Mouse (Mus musculus) G1E (cell line): ENCODE measurements around the gene Prkar2b. TPM values are rescaled to one million over a fixed set of nuclear protein-coding genes. Genes with fewer than 3 reads are reported as not detected.

Experiments
- ATAC-seq: 2 replicates; pipeline ENCODE4 v1.8.0; 2016; ENCODE audit warnings: mild to moderate bottlenecking; ENCODE audit not compliant: insufficient number of reproducible peaks, poor library complexity, low FRiP score, severe bottlenecking; ENCODE audit errors: extremely low read depth
- DNase-seq: peaks from one replicate; pipeline ENCODE4 v3.0.0; 2012; ENCODE audit warnings: low spot score
- H3K27me3 ChIP-seq: 2 replicates; pipeline ENCODE4 v1.6.1; 2012; ENCODE audit warnings: mild to moderate bottlenecking, low read length, inconsistent platforms; ENCODE audit not compliant: insufficient read depth
- H3K36me3 ChIP-seq: replicated peaks from 2 replicates; pipeline ENCODE3; 2012; ENCODE audit warnings: mild to moderate bottlenecking, inconsistent platforms
- H3K4me1 ChIP-seq: 2 replicates; pipeline ENCODE4 v1.6.1; 2012; ENCODE audit warnings: low read depth, low read length, inconsistent platforms, mixed read lengths; ENCODE audit not compliant: insufficient read depth
- H3K4me3 ChIP-seq: 2 replicates; pipeline ENCODE4 v1.5.1; 2012; ENCODE audit warnings: low read depth, mild to moderate bottlenecking, inconsistent platforms, low read length, moderate library complexity, mixed read lengths
- H3K9me3 ChIP-seq: replicated peaks from 2 replicates; pipeline ENCODE4 v1.6.1; 2012; ENCODE audit warnings: inconsistent platforms
- CTCF ChIP-seq: IDR thresholded peaks from 2 replicates; pipeline ENCODE4 v1.5.1; 2012; ENCODE audit warnings: low read depth, low read length, inconsistent platforms, mixed read lengths
- GATA1 ChIP-seq: IDR thresholded peaks from 2 replicates; pipeline ENCODE4 v1.6.1; 2012; ENCODE audit warnings: borderline replicate concordance, low read length, inconsistent platforms, mixed read lengths
- GATA2 ChIP-seq: IDR thresholded peaks from 2 replicates; pipeline ENCODE4 v1.6.1; 2012; ENCODE audit warnings: low read depth, low read length, inconsistent platforms, borderline replicate concordance
- POLR2AphosphoS5 ChIP-seq: IDR thresholded peaks from 2 replicates; pipeline ENCODE4 v1.6.1; 2012; ENCODE audit warnings: low read depth, low read length, inconsistent platforms; ENCODE audit not compliant: insufficient replicate concordance
- TAL1 ChIP-seq: conservative IDR thresholded peaks from 2 replicates; pipeline ENCODE4 v1.6.1; 2012; ENCODE audit warnings: low read depth, low read length, inconsistent platforms, mixed read lengths
- polyA plus RNA-seq: library from polyadenylated mRNA; stranded (reverse); fragments of >175 nt; gene quantifications from 2 replicates; pipeline ENCODE4 v1.2.3, GENCODE M21; 2012
- total RNA-seq, 2 experiments: library from RNA; stranded (forward) in 1 of 2; stranded (reverse) in 1 of 2; fragments of 200-1000 nt in 1 of 2; fragments of >200 nt in 1 of 2; fragmentation: Nextera tagmentation in 1 of 2; gene quantifications; 2 replicates each; pipeline ENCODE4 v1.2.3; 2014 to 2017

Prkar2b gene
- total and polyA plus RNA-seq, 3 experiments = 179 to 849 (median 524) TPM

DNA sequence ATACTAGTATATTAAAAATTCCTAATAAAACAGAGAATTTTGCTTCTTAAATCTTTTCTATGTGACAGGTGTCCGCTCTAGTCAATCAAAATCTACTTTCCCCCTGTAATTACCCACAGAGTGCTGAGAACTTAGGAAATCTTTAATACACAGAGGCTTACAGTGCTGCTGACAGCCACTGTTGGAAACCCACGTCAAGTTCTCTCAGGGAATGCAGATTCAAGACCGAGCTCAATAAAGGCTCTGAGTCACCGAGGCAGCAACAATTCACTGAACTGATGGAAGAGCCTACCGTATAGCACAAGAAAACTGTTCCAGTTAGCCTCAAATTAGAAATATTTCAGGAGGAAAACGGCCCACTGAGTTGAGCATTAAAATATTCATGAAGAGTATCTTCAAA lies 77.3 kb downstream of the Prkar2b start:
- TF ChIP-seq CTCF = no peak
- TF ChIP-seq GATA1 = no peak
- no peak for TF ChIP-seq POLR2AphosphoS5
- TF ChIP-seq GATA2 = no peak
- ATAC-seq (no peak), DNase-seq (no peak)
- H3K36me3 ChIP-seq = peaks cover 94% of the 10 kb centered on the region
- no peak overlapping the region for H3K4me3 ChIP-seq
- H3K27me3 ChIP-seq = no peaks in the 10 kb centered on the region
- no peaks in the 10 kb centered on the region for H3K9me3 ChIP-seq
- H3K4me1 ChIP-seq = peaks cover 28% of the 10 kb centered on the region

DNA sequence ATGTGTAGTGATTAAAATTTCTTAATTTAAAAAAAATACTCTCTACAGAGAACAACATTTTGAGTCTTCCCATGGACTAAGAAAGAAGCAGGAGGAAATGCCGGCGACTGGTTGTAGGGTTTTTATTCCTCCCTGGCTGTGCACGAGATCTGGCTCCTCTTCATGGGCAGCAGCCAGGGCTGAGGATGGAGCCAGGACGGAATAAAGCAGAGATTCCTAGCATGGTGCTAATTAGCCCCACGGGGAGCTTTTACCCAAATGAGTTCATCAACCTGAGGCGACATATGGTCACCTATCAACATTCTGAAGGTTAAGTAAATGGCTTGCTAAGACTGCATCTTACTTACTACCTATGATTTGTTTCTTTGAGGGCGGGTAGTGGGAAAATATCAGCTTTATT lies 77.9 kb downstream of the Prkar2b start:
- H3K27me3 ChIP-seq = no peaks in the 10 kb centered on the region
- DNase-seq (no peak), ATAC-seq (no peak)
- peaks cover 94% of the 10 kb centered on the region for H3K36me3 ChIP-seq
- no peaks in the 10 kb centered on the region for H3K9me3 ChIP-seq
- H3K4me1 ChIP-seq = peaks cover 30% of the 10 kb centered on the region
- no peak overlapping the region for H3K4me3 ChIP-seq
- TF ChIP-seq GATA2 (no peak), CTCF (no peak), POLR2AphosphoS5 (no peak), TAL1 (no peak), GATA1 (no peak)

DNA sequence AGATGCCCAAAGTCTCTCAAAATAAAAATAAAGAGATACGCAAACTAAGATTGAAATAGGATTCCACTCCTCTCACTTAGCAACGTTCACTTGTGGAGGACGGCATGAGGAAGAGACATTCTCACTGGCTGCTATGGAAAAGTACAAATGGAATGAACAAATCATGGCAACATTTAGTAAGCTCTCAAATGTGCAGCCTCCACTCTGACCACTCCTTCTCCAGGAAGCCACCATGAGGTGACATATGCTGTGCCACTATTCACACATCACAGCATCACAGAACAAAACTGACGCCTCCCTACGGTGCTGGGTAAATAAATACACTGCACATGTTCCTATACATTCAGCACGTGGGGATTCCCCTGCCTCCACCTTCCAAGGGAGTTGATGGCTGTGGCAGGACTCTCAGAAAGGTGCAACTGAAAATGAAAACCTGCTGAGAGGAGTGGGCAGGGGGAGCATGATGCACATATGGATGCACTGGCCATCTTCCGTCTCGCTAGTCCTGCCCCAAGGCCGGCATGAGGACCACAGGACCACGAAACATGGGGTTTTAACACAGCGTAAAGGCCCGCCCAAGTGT lies 83.4 kb downstream of the Prkar2b start:
- Histone ChIP-seq H3K4me1 (peaks cover 34% of the 10 kb centered on the region), H3K4me3 (no peak overlapping the region), H3K27me3 (no peaks in the 10 kb centered on the region), H3K9me3 (no peaks in the 10 kb centered on the region), H3K36me3 (peaks cover 82% of the 10 kb centered on the region)
- ATAC-seq = no peak
- TF ChIP-seq GATA1 = no peak
- TF ChIP-seq TAL1 = no peak
- TF ChIP-seq POLR2AphosphoS5 = no peak
- no peak for DNase-seq

DNA sequence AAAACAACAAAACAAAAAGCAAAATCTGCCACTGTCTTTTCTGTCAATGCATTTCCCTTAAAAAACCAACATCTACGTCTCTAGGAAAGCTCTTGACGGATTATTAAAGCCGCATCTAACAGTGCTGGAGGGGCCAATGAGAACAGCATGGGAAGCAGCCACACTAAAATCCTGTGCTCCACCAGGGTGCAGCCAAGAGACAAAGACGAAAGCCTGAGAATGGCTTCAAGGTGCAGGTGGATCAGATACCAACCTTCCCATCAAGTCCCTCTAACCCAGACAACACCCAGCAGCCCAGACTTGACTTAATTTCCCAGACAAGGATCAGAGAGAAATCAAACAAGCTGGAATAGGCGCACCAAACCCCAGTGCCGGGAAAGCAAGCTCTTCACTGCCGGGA lies 84.6 kb downstream of the Prkar2b start:
- Histone ChIP-seq H3K4me3 (no peak overlapping the region), H3K27me3 (no peaks in the 10 kb centered on the region), H3K9me3 (no peaks in the 10 kb centered on the region), H3K4me1 (peaks cover 32% of the 10 kb centered on the region), H3K36me3 (peaks cover 82% of the 10 kb centered on the region)
- ATAC-seq (no peak), DNase-seq (no peak)
- no peak for TF ChIP-seq TAL1
- no peak for TF ChIP-seq GATA2
- no peak for TF ChIP-seq CTCF
- TF ChIP-seq GATA1 = no peak
- no peak for TF ChIP-seq POLR2AphosphoS5

DNA sequence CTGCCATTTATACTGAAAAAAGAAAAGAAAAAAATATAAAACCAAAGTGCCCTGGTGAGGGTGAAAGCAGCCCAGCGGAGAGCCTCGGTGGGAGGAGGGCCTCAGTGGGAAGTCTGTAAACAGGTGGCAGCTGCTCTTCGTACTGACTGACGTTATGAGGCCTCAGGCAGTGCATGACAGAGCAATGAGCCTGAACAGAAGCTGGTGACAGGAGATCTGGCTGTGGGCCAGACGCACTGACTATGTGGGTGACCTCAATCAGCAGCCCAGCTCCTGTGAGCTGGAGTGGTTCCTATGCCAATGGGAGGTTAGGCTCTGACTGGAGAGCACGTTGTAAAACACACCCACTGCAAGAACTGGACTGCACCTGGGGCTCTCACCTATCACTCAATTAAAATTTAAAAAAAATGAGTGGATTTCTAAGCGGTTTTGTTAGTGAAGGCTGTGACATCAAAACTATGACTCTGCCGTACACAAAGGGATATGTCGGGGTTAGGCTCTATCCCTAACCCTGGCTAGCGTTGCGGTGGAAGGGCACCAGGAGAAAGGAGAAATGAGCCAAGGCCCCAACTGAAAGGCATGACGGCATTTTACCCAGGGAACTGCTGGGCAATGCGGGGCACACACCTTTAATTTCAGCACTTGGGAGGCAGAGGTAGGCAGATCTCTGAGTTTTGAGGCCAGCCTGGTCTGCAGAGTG lies 87.5 kb downstream of the Prkar2b start:
- ATAC-seq (peak; percentile 93), DNase-seq (peak; percentile 68)
- H3K27me3 ChIP-seq = no peaks in the 10 kb centered on the region
- 0 out of 2 replicates have a peak overlapping the region, but pooled peaks have one; percentile 7 for H3K4me3 ChIP-seq
- TF ChIP-seq GATA2 = no peak
- TF ChIP-seq POLR2AphosphoS5 = no peak
- TF ChIP-seq GATA1 = no peak
- H3K36me3 ChIP-seq = peaks cover 82% of the 10 kb centered on the region
- peaks cover 34% of the 10 kb centered on the region for H3K4me1 ChIP-seq
- H3K9me3 ChIP-seq = no peaks in the 10 kb centered on the region

DNA sequence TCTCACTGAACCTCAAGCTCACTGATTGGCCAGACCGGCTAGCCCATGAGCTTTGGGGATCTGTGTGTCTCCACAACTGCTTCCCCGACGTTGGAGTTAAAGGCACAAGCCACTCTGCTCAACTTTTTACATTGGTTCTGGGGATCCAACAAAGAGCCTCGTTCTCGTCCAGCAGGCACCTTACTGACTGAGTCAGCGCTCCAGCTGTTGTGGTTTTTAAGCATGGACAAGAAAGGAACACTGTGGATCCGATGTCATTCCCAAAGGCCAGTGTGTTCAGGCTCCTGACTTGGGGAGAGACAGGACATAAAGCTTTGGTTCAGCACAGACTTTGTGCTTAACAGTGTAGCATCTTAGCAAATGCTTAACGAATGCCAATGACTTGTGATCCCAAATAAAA lies 89.5 kb downstream of the Prkar2b start:
- no peaks in the 10 kb centered on the region for H3K27me3 ChIP-seq
- TF ChIP-seq POLR2AphosphoS5 = no peak
- no peak for TF ChIP-seq GATA1
- no peaks in the 10 kb centered on the region for H3K9me3 ChIP-seq
- H3K4me3 ChIP-seq = no peak overlapping the region
- DNase-seq (no peak), ATAC-seq (no peak)
- peaks cover 28% of the 10 kb centered on the region for H3K4me1 ChIP-seq
- H3K36me3 ChIP-seq = peaks cover 75% of the 10 kb centered on the region

DNA sequence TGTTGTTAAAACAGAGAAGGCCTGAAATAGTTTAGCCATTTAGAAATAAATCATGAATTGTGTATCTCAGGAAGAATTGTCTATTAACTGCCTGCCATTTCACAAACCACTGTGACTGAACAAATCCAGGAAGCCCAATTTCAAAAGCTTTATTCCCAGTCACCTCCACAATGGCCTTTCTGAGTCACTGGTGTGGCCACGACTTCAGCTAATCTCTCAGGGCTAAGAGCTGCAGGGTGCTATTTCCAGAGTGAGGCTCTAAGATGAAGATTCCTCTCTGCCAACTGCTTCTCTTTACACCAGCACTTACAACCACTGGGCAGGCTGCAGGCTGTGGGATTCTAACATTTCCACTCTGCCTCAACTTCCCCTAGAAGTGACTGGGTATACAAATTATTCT lies 92.0 kb downstream of the Prkar2b start:
- H3K4me1 ChIP-seq = peaks cover 27% of the 10 kb centered on the region
- TF ChIP-seq GATA2 (no peak), CTCF (no peak), TAL1 (no peak), GATA1 (no peak), POLR2AphosphoS5 (no peak)
- ATAC-seq = no peak
- H3K27me3 ChIP-seq = no peaks in the 10 kb centered on the region
- no peak overlapping the region for H3K4me3 ChIP-seq
- no peaks in the 10 kb centered on the region for H3K9me3 ChIP-seq
- H3K36me3 ChIP-seq = peaks cover 86% of the 10 kb centered on the region
- DNase-seq = no peak
